ENCODE assay signal across 8 mouse cellular contexts in the genomic region with DNA sequence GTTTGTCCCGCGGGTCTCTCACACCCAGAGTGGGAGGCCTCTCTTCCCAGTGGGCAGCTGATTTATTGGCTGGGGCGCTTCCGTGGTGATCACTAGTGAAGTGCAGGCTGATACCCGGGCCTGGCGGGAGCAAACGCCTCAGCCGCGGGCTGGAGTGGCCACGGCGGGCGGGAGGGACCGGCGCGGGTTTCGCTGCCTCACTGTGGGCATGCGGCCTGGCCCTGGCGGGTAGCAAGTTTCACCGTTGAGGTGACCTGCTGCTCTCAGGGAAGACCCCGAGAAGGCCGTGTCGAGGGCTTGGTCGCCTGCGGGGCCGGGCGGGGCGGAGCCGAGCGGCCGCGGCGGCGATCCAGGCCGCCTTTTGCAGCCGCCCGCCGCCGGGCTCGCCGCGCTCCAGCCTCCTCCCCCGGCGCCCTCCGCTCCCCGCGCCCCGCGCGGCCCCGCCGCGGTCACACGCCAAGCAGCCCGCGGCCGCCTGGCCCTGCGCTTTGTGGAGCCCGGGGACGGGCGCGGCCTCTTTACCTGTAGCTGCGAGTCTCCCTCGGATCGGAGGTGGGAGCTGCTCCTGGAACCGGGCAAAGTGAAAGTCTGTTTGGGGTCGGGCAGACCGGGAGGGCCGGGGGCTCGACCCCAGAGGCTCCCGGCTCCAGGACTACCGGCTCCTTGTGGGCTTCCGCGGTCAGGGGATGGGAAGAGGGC.
DNase-seq lines count a peak whose midpoint lies in the region; ATAC-seq and TF ChIP-seq lines count a peak whose summit lies in the region.

No protein-coding gene starts in this region.

- intact Hi-C loops in left cerebral cortex, adult 2 months (cut with DNase I), result no loop called here

- H3K9me3 ChIP-seq in hindbrain, embryonic 12.5 days (replicated peaks), result no peaks in the 10 kb centered on the region

- peak overlapping the region; percentile 75 for H3K4me2 ChIP-seq in hindbrain, embryonic 12.5 days (replicated peaks)

- H3K36me3 ChIP-seq in hindbrain, embryonic 12.5 days, result peaks cover 7% of the 10 kb centered on the region; the same call in 1 of the 2 replicates

- DNase-seq in R1 (ENCODE audit: low read depth, low spot score), result peak; percentile 70
- peak; percentile 75 to 84 for DNase-seq in cerebellum, postnatal 14 days
- DNase-seq in frontal cortex, postnatal 14 days (ENCODE audit: low spot score in 2 of 2), result peak; percentile 55 to 61
- DNase-seq in left cerebral cortex, adult 2 months (ENCODE audit: extremely low spot score in 1 of 2, low spot score in 2 of 2), result peak; percentile 67 to 70
- peak; percentile 85 to 89 for DNase-seq in lung, postnatal 4 days
- DNase-seq in retina, postnatal 7 days (ENCODE audit: low read depth, low spot score), result peak; percentile 58
- peak; percentile 76 for DNase-seq in thymus, postnatal 4 days

- H3K4me3 ChIP-seq in hindbrain, embryonic 12.5 days, result peak overlapping the region; percentile 68
- H3K4me3 ChIP-seq in left cerebral cortex, adult 2 months, result peak overlapping the region; percentile 90

- under 1% methylated on average over 71 of the region's 73 CpGs for WGBS in hindbrain, embryonic 12.5 days

- H3K9ac ChIP-seq in hindbrain, embryonic 12.5 days, result peak overlapping the region; percentile 89

- H3K27me3 ChIP-seq in hindbrain, embryonic 12.5 days, result no peaks in the 10 kb centered on the region

- no peak for TF ChIP-seq CTCF in left cerebral cortex, adult 2 months (IDR thresholded peaks at IDR 0.05)

- peaks cover 35% of the 10 kb centered on the region for H3K4me1 ChIP-seq in hindbrain, embryonic 12.5 days

- H3K27ac ChIP-seq in hindbrain, embryonic 12.5 days, result peak overlapping the region; percentile 88
- peak overlapping the region; percentile 99 for H3K27ac ChIP-seq in left cerebral cortex, adult 2 months

- peak; percentile 93 for ATAC-seq in hindbrain, embryonic 12.5 days (ENCODE audit: low FRiP score)

Comparison
In these comparisons a context has a peak if more than half of its experiments do, and no peak if none do; other contexts are left out.
1. Peak in every context shown above with its lines: DNase-seq, ATAC-seq, H3K4me3 ChIP-seq and H3K27ac ChIP-seq.